8 mouse cellular contexts compared by ENCODE assay signal in the genomic region with DNA sequence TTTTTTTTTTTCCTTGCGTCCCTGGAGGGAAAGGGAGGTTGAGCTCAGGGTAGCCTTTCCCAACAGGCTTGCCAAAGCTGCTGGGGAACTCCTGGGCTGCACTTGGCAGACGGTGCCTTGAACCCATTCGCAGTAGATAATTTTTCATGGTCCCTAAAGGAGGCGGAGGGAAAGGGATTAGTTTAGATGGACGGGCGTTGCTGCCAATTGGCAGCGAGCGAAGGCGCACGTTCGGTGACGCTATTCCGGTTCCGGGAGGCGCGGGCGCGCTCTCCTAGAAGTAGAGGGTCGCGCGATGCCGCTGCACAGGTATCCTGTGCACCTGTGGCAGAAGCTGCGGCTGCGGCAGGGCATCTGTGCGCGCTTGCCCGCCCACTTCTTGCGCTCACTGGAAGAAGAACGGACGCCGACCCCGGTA. TPM values are rescaled to one million over a fixed set of nuclear protein-coding genes. Genes with fewer than 3 reads are reported as not detected.
A peak's percentile ranks its signal among the peaks of the same experiment; 100 is the strongest.
DNase-seq lines count a peak whose midpoint lies in the region; ATAC-seq lines count a peak whose summit lies in the region.

A gene (plus strand): TSS at position 234 of the 418 bp plus-strand sequence.

- ATAC-seq in megakaryocyte progenitor cell, adult 5-6 weeks (replicated peaks; ENCODE audit: poor library complexity) = peak; percentile 91

- DNase-seq in adipocyte (ENCODE audit: low spot score) = peak; percentile 99
- peak; percentile 98 for DNase-seq in embryo, embryonic 10 days (ENCODE audit: low spot score)
- peak; percentile 95 for DNase-seq in gastrocnemius, postnatal 10 days
- peak; percentile 97 for DNase-seq in induced T-regulatory cell, adult 2 months (ENCODE audit: low read depth)
- DNase-seq in left cerebral cortex, adult 9 months (ENCODE audit: low spot score in 2 of 2) = peak; percentile 69 to 91
- DNase-seq in right cerebral cortex, postnatal 14 days = peak; percentile 97
- DNase-seq in urinary bladder, postnatal 36 days (ENCODE audit: low spot score in 2 of 2) = peak; percentile 87 to 88

RNA-seq across cellular contexts. Expression of the gene that starts here (rescaled TPM):
- total RNA-seq in gastrocnemius, postnatal 10 days (2021) = 10 to 100 TPM; 48.4 to 52.3 TPM
- total RNA-seq in megakaryocyte progenitor cell, adult 5-6 weeks (2015) = 73.3 and 84.4 TPM in 2 replicates
- 40.7 and 46.4 TPM in 2 replicates for total RNA-seq in megakaryocyte progenitor cell, adult 5-6 weeks (2017)

Comparison
In these comparisons a context has a peak if more than half of its experiments do, and no peak if none do; other contexts are left out.
1. Peak in every context shown above with its lines: DNase-seq and ATAC-seq.